Mouse (Mus musculus) lung, postnatal 36 days (tissue): Measurements from ENCODE around the gene Ints7.
A peak's percentile ranks its signal among the peaks of the same experiment; 100 is the strongest.

Source experiments
- DNase-seq: peaks from one replicate; pipeline ENCODE4 v3.0.0; 2022; ENCODE audit warnings: mixed read lengths

The Ints7 gene

GRCm38 (mm10) chr1:191634116-191634515, 58.7 kb downstream of the Ints7 start:
- no peak for DNase-seq

- DNase-seq: no peak
Measured at GRCm38 (mm10) chr1:191638404-191638803, 63.0 kb downstream of the Ints7 start.

GRCm38 (mm10) chr1:191639200-191639807, 63.9 kb downstream of the Ints7 start:
- no peak for DNase-seq

GRCm38 (mm10) chr1:191640146-191640545, 64.7 kb downstream of the Ints7 start:
- DNase-seq: no peak

- no peak for DNase-seq
Measured at GRCm38 (mm10) chr1:191640848-191641247, 65.4 kb downstream of the Ints7 start.

GRCm38 (mm10) chr1:191641438-191641837, 66.0 kb downstream of the Ints7 start:
- DNase-seq: peak; percentile 52

GRCm38 (mm10) chr1:191642903-191643302, 67.5 kb downstream of the Ints7 start:
- no peak for DNase-seq

GRCm38 (mm10) chr1:191645921-191646320, 70.5 kb downstream of the Ints7 start:
- no peak for DNase-seq

- DNase-seq: no peak
Measured at GRCm38 (mm10) chr1:191647590-191647989, 72.2 kb downstream of the Ints7 start.

GRCm38 (mm10) chr1:191659441-191659840, 84.0 kb downstream of the Ints7 start:
- DNase-seq: no peak

- DNase-seq: no peak
Measured at GRCm38 (mm10) chr1:191661019-191661796, 85.8 kb downstream of the Ints7 start.

- DNase-seq: peak; percentile 58
Measured at GRCm38 (mm10) chr1:191662178-191662898, 86.9 kb downstream of the Ints7 start.

- no peak for DNase-seq
Measured at GRCm38 (mm10) chr1:191662899-191663500, 87.6 kb downstream of the Ints7 start.

GRCm38 (mm10) chr1:191663603-191664002, 88.2 kb downstream of the Ints7 start:
- DNase-seq: no peak

- no peak for DNase-seq
Measured at GRCm38 (mm10) chr1:191666351-191666750, 90.9 kb downstream of the Ints7 start.

GRCm38 (mm10) chr1:191668030-191668429, 92.6 kb downstream of the Ints7 start:
- DNase-seq: no peak
